Mouse (Mus musculus) intestine, embryonic 16.5 days (tissue): ENCODE results near the gene Upf2. TPM values are rescaled to one million over a fixed set of nuclear protein-coding genes. Genes with fewer than 3 reads are reported as not detected.

Experiments
- ATAC-seq: fragments of 200-750 bp; cut with Nextera tagmentation; 2 replicates; pipeline ENCODE4 v1.8.0; 2017; ENCODE audit warnings: moderate TSS enrichment, moderate library complexity
- H3K27ac ChIP-seq: fragments of 300-500 bp; sonication (generic); 2 replicates; pipeline ENCODE4 v1.5.1; 2014; ENCODE audit warnings: mild to moderate bottlenecking, low read length
- H3K27me3 ChIP-seq: fragments of 300-500 bp; sonication (generic); replicated peaks from 2 replicates; pipeline ENCODE4 v1.6.1; 2014; ENCODE audit warnings: low read length, control low read depth, mixed read lengths; ENCODE audit not compliant: control insufficient read depth, insufficient read depth
- H3K36me3 ChIP-seq: fragments of 300-500 bp; sonication (generic); 2 replicates; pipeline ENCODE4 v1.6.1; 2014; ENCODE audit warnings: low read length, control low read depth; ENCODE audit not compliant: control insufficient read depth, insufficient read depth
- H3K4me1 ChIP-seq: fragments of 300-500 bp; sonication (generic); 2 replicates; pipeline ENCODE4 v1.6.1; 2014; ENCODE audit warnings: low read length, control low read depth, mixed read lengths; ENCODE audit not compliant: control insufficient read depth, insufficient read depth
- H3K4me2 ChIP-seq: fragments of 300-500 bp; sonication (generic); 2 replicates; pipeline ENCODE4 v1.6.1; 2014; ENCODE audit warnings: low read depth, low read length, control low read depth
- H3K4me3 ChIP-seq: fragments of 300-500 bp; sonication (generic); 2 replicates; pipeline ENCODE4 v1.5.1; 2014; ENCODE audit warnings: mild to moderate bottlenecking, low read length
- H3K9ac ChIP-seq: fragments of 300-500 bp; sonication (generic); 2 replicates; pipeline ENCODE4 v1.6.1; 2014; ENCODE audit warnings: low read depth, low read length
- H3K9me3 ChIP-seq: fragments of 300-500 bp; sonication (generic); 2 replicates; pipeline ENCODE4 v1.6.1; 2016; ENCODE audit warnings: low read length, control low read depth; ENCODE audit not compliant: control insufficient read depth
- WGBS: fragments of 180-500 bp; shearing (Covaris S2); extraction: QIAGEN DNeasy Blood & Tissue Kit; methylation state at CpG from one replicate; pipeline ENCODE4 v1.1.7; 2014; 5-methylcytosine and 5-hydroxymethylcytosine counted together
- polyA plus RNA-seq: library from polyadenylated mRNA; unstranded; fragments of >200 nt; fragmentation: Nextera tagmentation; extraction: Ambion mirVana; gene quantifications from 2 replicates; pipeline ENCODE4 v1.2.1, GENCODE M21; 2015

Gene Upf2
- 7.2 and 7.9 TPM in 2 replicates for polyA plus RNA-seq

DNA sequence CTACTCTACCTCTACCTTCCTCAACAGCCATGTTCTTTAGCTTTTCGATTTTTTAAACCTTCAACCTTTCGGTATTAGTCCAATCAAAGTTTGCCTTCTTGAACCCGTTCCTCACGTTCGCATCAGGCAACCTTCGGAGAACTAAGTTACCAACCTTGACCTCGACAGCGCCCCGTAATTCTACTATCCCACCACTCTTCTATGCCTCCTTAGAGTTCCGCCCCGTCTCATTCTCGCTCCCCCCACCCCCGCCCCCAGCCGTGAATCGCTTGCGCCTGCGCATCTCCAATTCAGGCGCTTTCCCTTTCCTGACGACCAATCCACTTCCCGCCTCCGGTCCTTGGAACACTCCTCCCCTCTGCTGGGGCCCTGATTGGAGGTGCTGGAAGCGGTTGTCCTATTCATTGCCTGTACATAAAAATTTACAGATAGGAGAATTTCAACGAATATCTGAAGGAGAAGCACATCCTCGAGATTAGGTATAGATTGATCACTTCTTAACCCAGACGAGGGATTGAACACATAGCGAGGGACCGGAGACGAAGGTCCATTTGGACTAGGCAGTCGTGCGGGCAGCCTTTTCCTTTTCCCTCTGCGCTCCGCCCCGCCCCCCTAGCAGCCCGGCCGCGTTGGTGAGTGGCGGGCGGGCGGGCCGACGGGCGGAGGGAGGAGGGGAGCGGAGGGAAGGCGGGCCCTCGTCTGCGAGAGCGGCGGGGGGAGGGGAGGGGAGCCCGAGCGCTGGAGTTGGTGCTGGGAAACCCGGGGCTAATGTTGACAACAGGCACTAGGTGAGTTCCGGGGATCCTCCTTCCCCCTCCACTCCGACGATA, at the start of gene Upf2:
Gene Upf2, plus strand, starts transcription at position 704 of the 830 bp plus-strand sequence.
- Histone ChIP-seq H3K27me3 (no peaks in the 10 kb centered on the region), H3K27ac (peak within 1 kb of the TSS; percentile 87), H3K9me3 (no peaks in the 10 kb centered on the region), H3K4me2 (peak within 1 kb of the TSS; percentile 56), H3K9ac (peak within 1 kb of the TSS; percentile 96), H3K4me1 (peaks cover 6% of the 10 kb centered on the region; the same call in 1 of the 2 replicates), H3K4me3 (peak within 1 kb of the TSS; percentile 98), H3K36me3 (no peaks in the 10 kb centered on the region)
- peak; percentile 95 for ATAC-seq
- under 1% methylated on average over 46 of the region's 54 CpGs for WGBS

GRCm38 (mm10) chr2:5906092-5906491, 45.2 kb upstream of the Upf2 start:
- WGBS = 30% methylated on average over 5 of the region's 5 CpGs
- no peak for ATAC-seq

DNA sequence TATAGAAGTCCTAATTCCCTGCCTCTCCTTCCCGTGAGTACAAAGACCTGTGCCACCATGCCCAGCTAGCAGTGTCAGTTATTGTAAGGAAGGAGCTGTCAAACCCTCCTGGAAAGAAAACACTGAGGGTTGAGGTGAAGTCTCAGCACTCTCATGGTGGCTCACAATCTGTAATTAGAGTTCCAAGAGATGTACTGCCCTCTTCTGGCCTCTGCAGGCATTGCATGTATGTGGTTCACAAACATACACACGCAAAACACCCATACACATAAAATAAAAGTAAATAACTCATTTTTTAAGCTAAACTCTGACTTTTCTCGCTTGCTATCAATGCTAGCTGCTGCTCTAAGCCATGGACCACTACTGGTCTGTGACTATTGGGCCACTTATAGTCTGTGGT, 44.6 kb upstream of the Upf2 start:
- Histone ChIP-seq H3K27ac (no peak overlapping the region), H3K36me3 (no peaks in the 10 kb centered on the region), H3K4me2 (no peak overlapping the region), H3K27me3 (no peaks in the 10 kb centered on the region), H3K9me3 (no peaks in the 10 kb centered on the region), H3K4me3 (no peak overlapping the region), H3K9ac (no peak overlapping the region), H3K4me1 (no peaks in the 10 kb centered on the region)
- WGBS = 59% methylated on average over 3 of the region's 3 CpGs
- ATAC-seq = no peak

More at GRCm38 (mm10) chr2:5906092-5906491, 45.2 kb upstream of the Upf2 start:
- Histone ChIP-seq H3K4me2 (no peak overlapping the region), H3K27me3 (no peaks in the 10 kb centered on the region), H3K4me3 (no peak overlapping the region), H3K27ac (no peak overlapping the region), H3K36me3 (no peaks in the 10 kb centered on the region), H3K9me3 (no peaks in the 10 kb centered on the region), H3K4me1 (no peaks in the 10 kb centered on the region), H3K9ac (no peak overlapping the region)

DNA sequence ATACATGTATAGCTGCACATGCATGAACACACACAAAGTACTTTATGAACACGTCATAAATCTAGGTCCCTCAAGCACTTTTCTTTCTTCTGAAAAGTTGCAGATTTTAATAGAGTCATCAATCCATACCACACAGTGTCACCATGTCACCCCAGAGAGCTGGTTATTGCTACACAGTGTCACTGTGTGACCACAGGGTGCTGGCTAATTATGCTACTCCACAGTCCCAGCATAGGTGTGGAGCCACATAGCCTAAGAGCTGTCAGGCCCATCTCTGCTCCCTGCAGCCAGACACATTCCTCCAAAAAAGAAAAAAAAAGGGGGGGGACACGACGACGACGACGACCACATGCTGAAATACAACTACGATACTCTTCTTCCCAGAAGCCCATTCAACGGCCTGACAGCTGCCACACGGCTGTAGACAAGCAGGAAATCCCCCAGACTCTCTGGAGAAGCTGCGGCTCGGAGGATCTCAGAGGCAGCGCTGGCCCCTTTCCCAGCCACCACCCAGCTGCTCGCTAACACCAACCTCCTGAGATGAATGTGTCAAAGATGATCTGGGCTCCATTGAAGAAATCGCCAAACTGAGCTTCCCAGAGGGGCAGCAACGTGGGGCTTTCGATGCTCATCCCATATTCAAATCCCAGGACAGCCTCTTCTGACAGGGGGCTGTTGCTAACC, 39.8 kb upstream of the Upf2 start:
- Histone ChIP-seq H3K36me3 (0 out of 2 replicates have a peak, but pooled peaks cover 2% of the 10 kb centered on the region), H3K27me3 (no peaks in the 10 kb centered on the region), H3K4me2 (no peak overlapping the region), H3K4me1 (no peaks in the 10 kb centered on the region), H3K9ac (no peak overlapping the region), H3K9me3 (no peaks in the 10 kb centered on the region), H3K27ac (no peak overlapping the region), H3K4me3 (no peak overlapping the region)
- 55% methylated on average over 16 of the region's 16 CpGs for WGBS
- ATAC-seq = no peak

GRCm38 (mm10) chr2:5922823-5923222, 28.4 kb upstream of the Upf2 start:
- Histone ChIP-seq H3K27me3 (no peaks in the 10 kb centered on the region), H3K4me1 (no peaks in the 10 kb centered on the region), H3K36me3 (no peaks in the 10 kb centered on the region), H3K9ac (no peak overlapping the region), H3K9me3 (no peaks in the 10 kb centered on the region), H3K4me3 (no peak overlapping the region), H3K27ac (no peak overlapping the region), H3K4me2 (no peak overlapping the region)
- WGBS = 96% methylated on average over 6 of the region's 6 CpGs
- ATAC-seq = no peak

- no peaks in the 10 kb centered on the region for H3K36me3 ChIP-seq
- no peak for ATAC-seq
- H3K4me3 ChIP-seq = no peak overlapping the region
- no peak overlapping the region for H3K4me2 ChIP-seq
- no peaks in the 10 kb centered on the region for H3K4me1 ChIP-seq
- 83% methylated on average over 9 of the region's 9 CpGs for WGBS
- no peaks in the 10 kb centered on the region for H3K27me3 ChIP-seq
- no peak overlapping the region for H3K27ac ChIP-seq
- H3K9me3 ChIP-seq = no peaks in the 10 kb centered on the region
- H3K9ac ChIP-seq = no peak overlapping the region
Observed at GRCm38 (mm10) chr2:5923786-5924185, 27.5 kb upstream of the Upf2 start.

- H3K27ac ChIP-seq = no peak overlapping the region
- H3K9me3 ChIP-seq = no peaks in the 10 kb centered on the region
- 0 out of 2 replicates have a peak, but pooled peaks cover 3% of the 10 kb centered on the region for H3K4me1 ChIP-seq
- H3K4me3 ChIP-seq = no peak overlapping the region
- ATAC-seq = no peak
- no peaks in the 10 kb centered on the region for H3K27me3 ChIP-seq
- H3K36me3 ChIP-seq = no peaks in the 10 kb centered on the region
- H3K9ac ChIP-seq = no peak overlapping the region
- no peak overlapping the region for H3K4me2 ChIP-seq
- 94% methylated on average over 5 of the region's 5 CpGs for WGBS
Observed at GRCm38 (mm10) chr2:5927481-5927880, 23.8 kb upstream of the Upf2 start.

- no peaks in the 10 kb centered on the region for H3K36me3 ChIP-seq
- no peak overlapping the region for H3K4me3 ChIP-seq
- 74% methylated on average over 5 of the region's 5 CpGs for WGBS
- peak overlapping the region; percentile 50 for H3K27ac ChIP-seq
- H3K4me1 ChIP-seq = 0 out of 2 replicates have a peak, but pooled peaks cover 3% of the 10 kb centered on the region
- no peaks in the 10 kb centered on the region for H3K27me3 ChIP-seq
- peak; percentile 89 for ATAC-seq
- no peak overlapping the region for H3K9ac ChIP-seq
- H3K9me3 ChIP-seq = no peaks in the 10 kb centered on the region
- no peak overlapping the region for H3K4me2 ChIP-seq
Observed at GRCm38 (mm10) chr2:5929793-5930192, 21.5 kb upstream of the Upf2 start.

DNA sequence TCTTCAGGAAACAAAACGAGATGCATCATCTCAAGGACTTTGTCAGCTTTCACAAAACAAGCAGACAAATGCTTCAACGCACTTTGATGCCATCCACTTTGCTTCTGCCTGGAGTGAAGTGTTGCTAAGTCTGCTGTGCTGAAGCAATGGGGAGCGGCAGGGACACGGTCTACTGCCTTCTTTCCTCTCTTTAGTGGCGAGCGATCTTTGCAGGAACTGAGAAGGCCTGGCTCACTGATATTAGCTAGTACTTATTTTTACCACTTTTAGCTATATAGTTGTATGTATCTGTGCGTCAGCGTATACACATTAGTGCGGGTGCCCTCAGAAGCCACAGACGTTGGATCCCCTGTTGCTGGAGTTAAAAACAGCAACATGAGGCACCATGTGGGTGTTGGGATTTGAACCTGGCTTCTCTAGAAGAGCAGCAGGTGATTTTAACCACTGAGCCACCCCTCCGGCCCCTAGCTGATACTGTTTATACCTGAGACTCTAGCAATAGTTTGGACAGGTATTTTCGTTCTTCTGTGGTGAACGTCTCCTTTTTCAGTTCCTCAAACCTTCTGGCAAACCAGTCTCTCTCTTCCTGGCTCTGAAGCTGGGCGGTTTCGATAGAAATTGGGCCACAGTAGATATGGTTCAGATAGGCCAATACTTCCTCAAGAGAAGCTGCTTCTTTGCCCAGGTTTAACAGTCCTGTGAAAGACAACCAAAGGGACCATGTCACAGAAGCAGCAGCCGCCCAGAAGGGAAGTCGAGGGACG, 20.8 kb upstream of the Upf2 start:
- ATAC-seq = peak; percentile 43

More for the DNA sequence above, 20.8 kb upstream of the Upf2 start:
- no peaks in the 10 kb centered on the region for H3K36me3 ChIP-seq
- no peak overlapping the region for H3K4me3 ChIP-seq
- H3K27ac ChIP-seq = peak overlapping the region; percentile 50
- no peak overlapping the region for H3K4me2 ChIP-seq
- no peaks in the 10 kb centered on the region for H3K9me3 ChIP-seq
- H3K27me3 ChIP-seq = no peaks in the 10 kb centered on the region
- H3K9ac ChIP-seq = no peak overlapping the region
- 82% methylated on average over 18 of the region's 18 CpGs for WGBS
- H3K4me1 ChIP-seq = 0 out of 2 replicates have a peak, but pooled peaks cover 3% of the 10 kb centered on the region
